Mouse (Mus musculus): ENCODE measurements around the gene Mpped1.

- TF ChIP-seq CTCF (IDR thresholded peaks at IDR 0.05; ENCODE audit: low read depth, low read length): no peak
- TF ChIP-seq GATA1 (IDR thresholded peaks at IDR 0.05; ENCODE audit: borderline replicate concordance, low read length): no peak
- TF ChIP-seq POLR2AphosphoS5 (IDR thresholded peaks at IDR 0.05; ENCODE audit: insufficient replicate concordance, low read depth, low read length): no peak
- no peak for TF ChIP-seq GATA2 (IDR thresholded peaks at IDR 0.05; ENCODE audit: borderline replicate concordance, low read depth, low read length)
- no peak for TF ChIP-seq TAL1 (conservative IDR thresholded peaks at IDR 0.05; ENCODE audit: low read depth, low read length)
These were observed 53.0 kb downstream of the Mpped1 start for GRCm38 (mm10) chr15:83832265-83832664.
